Mouse (Mus musculus) heart, postnatal 4 days (tissue): ENCODE data around the gene Gps2. TPM values are rescaled to one million over a fixed set of nuclear protein-coding genes. Genes with fewer than 3 reads are reported as not detected.

ENCODE experiments used
- DNase-seq: peaks from one replicate; pipeline ENCODE4 v3.0.0; 2021
- microRNA-seq, 2 experiments: library from miRNA; unstranded; fragments of <30 nt; microRNA quantifications; one replicate each; pipeline ENCODE4 v1.2.0; 2021 to 2022
- total RNA-seq, 2 experiments: library from RNA; stranded (reverse); gene quantifications; 2 replicates each; pipeline ENCODE4 v1.2.3; 2021

Gene Gps2
- total RNA-seq, 2 experiments from 2014 or later: 29.6 to 33.0 TPM

DNA sequence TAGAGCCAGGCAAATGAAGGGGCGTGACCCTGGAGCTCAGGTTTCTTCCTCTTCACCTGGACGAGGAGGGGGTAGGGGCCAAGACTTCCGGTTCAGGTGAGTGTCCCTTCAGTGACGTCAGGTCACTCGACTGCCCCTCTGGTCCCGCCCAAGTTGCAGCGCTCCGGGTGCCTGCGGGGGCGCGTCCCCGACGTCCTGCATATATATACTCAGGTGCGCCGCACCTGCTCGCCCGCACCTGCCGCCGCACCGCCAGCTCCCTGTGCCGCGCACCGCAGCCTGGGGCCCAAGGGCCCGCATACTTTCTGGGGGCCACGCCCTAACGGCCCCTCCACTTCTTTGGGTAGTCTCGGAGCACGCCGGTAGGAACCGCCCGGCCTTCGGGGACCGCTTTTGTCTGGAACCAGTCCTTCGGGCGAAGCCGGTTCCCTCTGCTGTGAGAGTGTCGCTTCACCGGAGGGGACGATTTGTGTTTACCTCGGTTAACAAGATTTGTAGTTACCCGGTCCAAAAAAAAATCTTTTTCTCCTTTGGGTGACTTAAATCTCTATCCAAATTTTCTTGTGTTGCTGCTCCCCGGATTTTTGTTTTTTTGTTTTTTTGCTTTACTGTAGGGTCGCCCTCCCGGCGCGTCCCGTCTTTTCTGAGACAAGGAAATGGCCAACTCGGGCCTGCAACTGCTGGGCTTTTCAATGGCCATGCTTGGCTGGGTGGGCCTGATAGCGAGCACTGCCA is 51.8 kb downstream of the Gps2 start:
- no peak for DNase-seq

Small RNA genes within 50 kb of the gene (microRNA-seq; reads per million reads assigned to microRNA genes)
- gene Mir6924: 0 reads per million in 2 experiments

Other genes with a start within 250 kb of the Gps2 start
- gene Cd68, start 247.7 kb upstream of the Gps2 start, total RNA-seq: 1 to 10 TPM; 4.0 to 6.0 TPM
- gene Eif4a1, start 241.5 kb upstream of the Gps2 start, total RNA-seq: 100 to 1,000 TPM; 535 to 537 TPM
- gene Senp3, start 231.8 kb upstream of the Gps2 start, total RNA-seq: 10 to 100 TPM; 58.0 to 61.3 TPM
- 1 to 10 TPM; 2.3 to 2.6 TPM for gene Tnfsf13, start 228.1 kb upstream of the Gps2 start, total RNA-seq
- gene Tnfsf12, start 218.0 kb upstream of the Gps2 start, total RNA-seq: 10 to 100 TPM; 13.7 to 16.4 TPM
- gene Tnfsfm13, start 217.8 kb upstream of the Gps2 start, total RNA-seq: 1 to 10 TPM; 1.9 to 3.0 TPM
- gene Polr2a, start 155.3 kb upstream of the Gps2 start, total RNA-seq: 10 to 100 TPM; 53.7 TPM
- gene Slc35g3, start 151.9 kb upstream of the Gps2 start, total RNA-seq: not detected
- 10 to 100 TPM; 34.1 to 36.8 TPM for gene Zbtb4, start 148.0 kb upstream of the Gps2 start, total RNA-seq
- gene Chrnb1, start 117.9 kb upstream of the Gps2 start, total RNA-seq: 1 to 10 TPM; 3.1 to 5.1 TPM
- gene Fgf11, start 112.0 kb upstream of the Gps2 start, total RNA-seq: 1 to 10 TPM; 3.1 to 3.7 TPM
- under 1 TPM; 0.60 to 0.92 TPM for gene Tmem102, start 108.3 kb upstream of the Gps2 start, total RNA-seq
- not detected for gene Gm39566, start 98.6 kb upstream of the Gps2 start, total RNA-seq
- not detected for gene Spem2, start 95.4 kb upstream of the Gps2 start, total RNA-seq
- not detected for gene Spem1, start 91.7 kb upstream of the Gps2 start, total RNA-seq
- 10 to 100 TPM; 11.0 to 11.6 TPM for gene Nlgn2, start 76.1 kb upstream of the Gps2 start, total RNA-seq
- gene Tmem256, start 75.4 kb upstream of the Gps2 start, total RNA-seq: 100 to 1,000 TPM; 143 to 166 TPM
- 10 to 100 TPM; 59.7 to 59.9 TPM for gene Plscr3, start 67.5 kb upstream of the Gps2 start, total RNA-seq
- gene Tnk1, start 55.2 kb upstream of the Gps2 start, total RNA-seq: not detected
- not detected for gene Tmem95, start 35.9 kb upstream of the Gps2 start, total RNA-seq
- gene Kctd11, start 32.5 kb upstream of the Gps2 start, total RNA-seq: 1 to 10 TPM; 3.3 TPM
- gene Acap1, start 18.3 kb upstream of the Gps2 start, total RNA-seq: 1 to 10 TPM; 2.8 to 3.2 TPM
- 1 to 10 TPM; 5.2 to 6.2 TPM for gene 2810408A11Rik, start 12.9 kb upstream of the Gps2 start, total RNA-seq
- gene Neurl4, start 12.8 kb upstream of the Gps2 start, total RNA-seq: 10 to 100 TPM; 45.8 to 48.5 TPM
- 100 to 1,000 TPM; 550 to 556 TPM for gene Eif5a, start 8.1 kb downstream of the Gps2 start, total RNA-seq
- 10 to 100 TPM; 24.8 to 35.7 TPM for gene Ybx2, start 21.9 kb downstream of the Gps2 start, total RNA-seq
- 100 to 1,000 TPM in 1 of 2 experiments, 10 to 100 TPM in 1; 97.9 to 101 TPM for gene Slc2a4, start 34.3 kb downstream of the Gps2 start, total RNA-seq
- under 1 TPM in 1 of 2 experiments, not detected in 1; 0.76 TPM for gene Cldn7, start 50.9 kb downstream of the Gps2 start, total RNA-seq
- gene Ctdnep1, start 67.3 kb downstream of the Gps2 start, total RNA-seq: 100 to 1,000 TPM; 132 to 144 TPM
- 10 to 100 TPM; 63.1 to 64.6 TPM for gene Elp5, start 68.6 kb downstream of the Gps2 start, total RNA-seq
- gene Gabarap, start 77.3 kb downstream of the Gps2 start, total RNA-seq: 100 to 1,000 TPM; 271 TPM
- 10 to 100 TPM; 25.0 to 30.3 TPM for gene Phf23, start 81.9 kb downstream of the Gps2 start, total RNA-seq
- 10 to 100 TPM; 13.1 to 14.0 TPM for gene Dvl2, start 86.7 kb downstream of the Gps2 start, total RNA-seq
- gene Acadvl, start 101.5 kb downstream of the Gps2 start, total RNA-seq: 100 to 1,000 TPM; 862 to 957 TPM
- gene Dlg4, start 103.1 kb downstream of the Gps2 start, total RNA-seq: 10 to 100 TPM; 13.2 to 15.5 TPM
- gene Asgr1, start 140.2 kb downstream of the Gps2 start, total RNA-seq: not detected
- gene Asgr2, start 178.8 kb downstream of the Gps2 start, total RNA-seq: not detected
- under 1 TPM; 0.29 to 0.50 TPM for gene Mgl2, start 216.4 kb downstream of the Gps2 start, total RNA-seq
- under 1 TPM; 0.60 to 0.99 TPM for gene Clec10a, start 242.3 kb downstream of the Gps2 start, total RNA-seq